Mouse (Mus musculus) stomach, embryonic 16.5 days (tissue): ENCODE measurements around the gene Fbf1. TPM values are rescaled to one million over a fixed set of nuclear protein-coding genes. Genes with fewer than 3 reads are reported as not detected.
"Not testable (repeated sequence)": the region's sequence is repeated elsewhere in the genome, so short reads cannot be mapped to it uniquely, and the experiment has no call there.

ENCODE experiments used
- ATAC-seq: fragments of 200-750 bp; cut with Nextera tagmentation; 2 replicates; pipeline ENCODE4 v1.8.0; 2017; ENCODE audit warnings: moderate number of reproducible peaks, moderate TSS enrichment; ENCODE audit not compliant: insufficient read depth, low FRiP score
- H3K27ac ChIP-seq: fragments of 300-500 bp; sonication (generic); 2 replicates; pipeline ENCODE4 v1.5.1; 2014; ENCODE audit warnings: low read length
- H3K27me3 ChIP-seq: fragments of 300-500 bp; sonication (generic); 2 replicates; pipeline ENCODE4 v1.6.1; 2014; ENCODE audit warnings: low read length, control low read depth, mixed read lengths; ENCODE audit not compliant: control insufficient read depth, insufficient read depth
- H3K36me3 ChIP-seq: fragments of 300-500 bp; sonication (generic); 2 replicates; pipeline ENCODE4 v1.6.1; 2014; ENCODE audit warnings: low read length; ENCODE audit not compliant: control insufficient read depth, insufficient read depth
- H3K4me1 ChIP-seq: fragments of 300-500 bp; sonication (generic); 2 replicates; pipeline ENCODE4 v1.6.1; 2014; ENCODE audit warnings: low read length, control low read depth, mixed read lengths; ENCODE audit not compliant: control insufficient read depth, insufficient read depth
- H3K4me2 ChIP-seq: fragments of 300-500 bp; sonication (generic); 2 replicates; pipeline ENCODE4 v1.6.1; 2014; ENCODE audit warnings: low read depth, low read length, mixed read lengths
- H3K4me3 ChIP-seq: fragments of 300-500 bp; sonication (generic); replicated peaks from 2 replicates; pipeline ENCODE4 v1.5.1; 2014; ENCODE audit warnings: mild to moderate bottlenecking, low read length
- H3K9ac ChIP-seq: fragments of 300-500 bp; sonication (generic); 2 replicates; pipeline ENCODE4 v1.6.1; 2014; ENCODE audit warnings: low read length
- H3K9me3 ChIP-seq: fragments of 300-500 bp; sonication (generic); replicated peaks from 2 replicates; pipeline ENCODE4 v1.6.1; 2016; ENCODE audit warnings: low read length, control low read depth; ENCODE audit not compliant: control insufficient read depth
- WGBS: fragments of 180-500 bp; shearing (Covaris S2); extraction: QIAGEN DNeasy Blood & Tissue Kit; methylation state at CpG from one replicate; pipeline ENCODE4 v1.1.7; 2014; 5-methylcytosine and 5-hydroxymethylcytosine counted together
- polyA plus RNA-seq: library from polyadenylated mRNA; unstranded; fragments of >200 nt; fragmentation: Nextera tagmentation; extraction: Ambion mirVana; gene quantifications from 2 replicates; pipeline ENCODE4 v1.2.1, GENCODE M21; 2015

Gene Fbf1
- polyA plus RNA-seq, 1 experiment from 2014 or later = 31.4 TPM

DNA sequence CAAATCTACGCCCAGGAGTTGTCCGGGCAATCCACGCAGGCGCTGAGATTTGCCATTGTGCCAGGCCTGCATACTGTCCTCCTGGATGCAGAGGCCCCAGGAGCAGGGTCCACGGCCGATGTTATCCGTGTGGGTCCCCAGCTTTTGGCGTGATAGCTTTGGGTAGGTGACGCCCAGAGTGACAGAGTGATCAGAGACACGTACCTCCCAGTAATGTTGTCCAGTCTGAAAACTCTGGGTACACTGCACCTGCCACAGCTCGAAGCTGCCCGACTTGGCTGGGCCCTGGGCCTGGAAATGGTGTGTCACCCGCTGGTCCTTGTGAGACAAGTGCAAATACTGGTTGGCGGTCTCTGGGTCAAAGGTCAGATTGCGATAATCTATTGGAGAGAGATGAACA, 41.7 kb downstream of the Fbf1 start:
- Histone ChIP-seq H3K9me3 (no peaks in the 10 kb centered on the region), H3K4me3 (no peak overlapping the region), H3K27me3 (no peaks in the 10 kb centered on the region), H3K4me1 (peaks cover 31% of the 10 kb centered on the region), H3K4me2 (no peak overlapping the region), H3K36me3 (peaks cover 15% of the 10 kb centered on the region), H3K9ac (no peak overlapping the region), H3K27ac (no peak overlapping the region)
- ATAC-seq = no peak
- 91% methylated on average over 15 of the region's 15 CpGs for WGBS

DNA sequence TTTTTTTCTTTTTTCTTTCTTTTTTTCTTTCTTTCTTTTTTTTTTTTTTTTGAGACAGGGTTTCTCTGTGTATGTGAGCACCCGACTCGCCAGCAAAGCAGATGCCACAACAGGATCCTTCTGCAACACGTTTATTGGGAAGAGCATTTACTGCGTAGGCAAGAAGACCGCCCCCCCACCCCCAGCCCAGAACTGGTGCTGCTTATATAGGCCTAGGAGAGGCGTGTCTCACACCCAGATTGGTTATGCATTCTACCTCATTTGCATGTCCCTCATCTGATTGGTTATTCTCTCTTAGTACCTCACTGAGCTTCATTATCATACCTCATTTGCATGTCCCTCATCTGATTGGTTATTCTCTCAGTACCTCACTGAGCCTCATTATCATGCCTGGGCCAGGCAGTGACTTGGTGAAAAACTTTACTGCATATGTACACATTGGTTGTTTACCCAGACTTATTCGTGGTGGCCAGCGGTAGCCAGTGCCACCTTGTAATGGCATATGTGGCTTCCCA, 46.2 kb downstream of the Fbf1 start:
- H3K9ac ChIP-seq, ATAC-seq, H3K4me1 ChIP-seq, H3K4me3 ChIP-seq, H3K9me3 ChIP-seq, H3K4me2 ChIP-seq, H3K27me3 ChIP-seq, H3K27ac ChIP-seq: not testable (repeated sequence)
- WGBS = 91% methylated on average over 8 of the region's 8 CpGs
- peaks cover 18% of the 10 kb centered on the region for H3K36me3 ChIP-seq

DNA sequence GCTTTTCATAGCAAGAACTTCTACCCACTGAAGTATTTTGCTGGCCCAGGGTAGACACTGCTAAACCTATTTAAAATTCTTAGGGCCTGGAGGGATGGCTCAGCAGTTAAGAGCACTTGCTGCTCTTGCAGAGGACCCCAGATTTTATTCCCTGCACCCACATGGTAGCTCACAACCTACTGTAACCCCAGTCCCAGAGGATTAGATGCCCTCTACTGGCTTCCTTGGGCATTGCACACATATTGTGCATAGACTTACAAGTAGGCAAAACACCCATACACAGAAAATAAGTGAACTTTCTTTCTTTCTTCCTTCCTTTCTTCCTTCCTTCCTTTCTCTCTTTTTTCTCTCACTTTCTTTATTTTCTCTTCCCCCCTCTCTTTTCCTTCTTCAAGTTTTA, 50.1 kb downstream of the Fbf1 start:
- H3K27ac ChIP-seq = no peak overlapping the region
- no peaks in the 10 kb centered on the region for H3K27me3 ChIP-seq
- 0 out of 2 replicates have a peak, but pooled peaks cover 3% of the 10 kb centered on the region for H3K36me3 ChIP-seq
- H3K9ac ChIP-seq = no peak overlapping the region
- no peaks in the 10 kb centered on the region for H3K9me3 ChIP-seq
- ATAC-seq = no peak
- H3K4me1 ChIP-seq = no peaks in the 10 kb centered on the region
- no peak overlapping the region for H3K4me2 ChIP-seq
- no peak overlapping the region for H3K4me3 ChIP-seq

DNA sequence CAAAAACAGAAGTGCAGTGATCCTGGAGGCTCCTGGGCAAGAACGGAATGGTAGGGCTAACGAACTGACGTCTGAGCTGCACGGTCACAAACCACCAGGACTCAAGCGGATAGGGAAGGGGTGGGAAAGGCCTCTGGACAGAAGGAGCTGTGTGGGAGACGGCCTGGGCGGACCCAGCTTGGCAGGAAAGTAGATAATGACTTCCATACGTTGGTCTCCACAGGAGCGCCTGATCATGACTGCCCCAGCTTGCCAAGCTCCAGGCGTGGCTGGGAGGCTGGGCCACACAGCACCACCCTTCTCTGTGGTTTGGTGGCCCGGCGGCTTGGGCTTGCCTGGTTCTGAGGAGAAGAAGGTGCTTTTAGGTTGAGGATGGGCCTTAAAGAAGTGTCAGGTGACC, 50.7 kb downstream of the Fbf1 start:
- no peaks in the 10 kb centered on the region for H3K27me3 ChIP-seq
- no peak overlapping the region for H3K4me3 ChIP-seq
- H3K36me3 ChIP-seq = 0 out of 2 replicates have a peak, but pooled peaks cover 3% of the 10 kb centered on the region
- H3K9me3 ChIP-seq = no peaks in the 10 kb centered on the region
- no peak for ATAC-seq
- H3K4me1 ChIP-seq = no peaks in the 10 kb centered on the region
- H3K9ac ChIP-seq = no peak overlapping the region
- 66% methylated on average over 12 of the region's 12 CpGs for WGBS
- no peak overlapping the region for H3K27ac ChIP-seq
- no peak overlapping the region for H3K4me2 ChIP-seq

DNA sequence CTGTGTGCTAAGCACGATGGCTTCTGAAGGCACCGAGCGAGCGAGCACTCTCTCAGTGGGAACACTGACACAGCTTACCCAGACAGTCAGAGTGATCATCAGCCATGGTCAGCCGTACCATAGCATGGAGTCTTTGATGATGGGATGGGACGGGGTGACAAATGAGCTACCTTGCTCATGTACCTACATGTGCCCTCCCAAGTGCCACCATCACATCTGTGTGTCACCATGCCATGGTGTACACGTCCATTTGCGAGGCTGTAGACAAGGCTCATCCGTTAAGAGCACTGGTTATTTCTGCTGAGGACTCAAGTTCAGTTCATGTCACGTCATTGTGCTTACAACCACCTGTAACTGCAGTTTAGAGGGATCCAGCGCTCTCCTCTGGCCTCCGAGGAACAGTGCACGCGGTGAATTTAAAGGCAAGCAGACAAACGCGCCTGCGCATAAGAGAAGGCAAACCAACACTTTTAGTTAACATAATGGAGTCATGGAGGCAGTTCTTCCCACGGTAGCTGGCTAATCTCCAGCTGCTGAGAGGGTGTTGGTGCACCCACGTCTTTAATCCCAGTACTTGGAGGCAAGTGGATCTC, 56.3 kb downstream of the Fbf1 start:
- no peak overlapping the region for H3K4me2 ChIP-seq
- 88% methylated on average over 19 of the region's 19 CpGs for WGBS
- no peak for ATAC-seq
- no peak overlapping the region for H3K27ac ChIP-seq
- H3K4me1 ChIP-seq = peaks cover 33% of the 10 kb centered on the region
- H3K9ac ChIP-seq = no peak overlapping the region
- no peaks in the 10 kb centered on the region for H3K9me3 ChIP-seq
- H3K36me3 ChIP-seq = no peaks in the 10 kb centered on the region
- no peak overlapping the region for H3K4me3 ChIP-seq
- H3K27me3 ChIP-seq = peaks cover 18% of the 10 kb centered on the region

DNA sequence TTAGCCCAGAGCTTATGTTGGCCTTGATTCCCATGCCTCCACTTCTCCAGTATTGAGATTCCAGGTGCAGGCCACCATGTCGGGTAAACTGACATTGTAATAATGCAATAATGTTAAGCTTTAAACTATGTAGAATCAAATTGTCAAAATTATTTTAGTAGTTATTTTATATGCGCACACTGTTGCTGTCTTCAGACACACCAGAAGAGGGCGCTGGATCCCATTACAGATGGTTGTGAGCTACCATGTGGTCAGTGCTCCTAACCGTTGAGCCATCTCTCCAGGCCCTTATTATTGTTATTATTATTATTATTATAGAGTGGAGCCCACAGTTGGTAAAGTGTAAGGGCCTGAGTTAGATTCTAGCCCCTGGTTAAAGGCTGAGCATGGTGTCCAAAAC, 56.9 kb downstream of the Fbf1 start:
- no peak overlapping the region; the same call in 1 of the 2 replicates for H3K4me3 ChIP-seq
- H3K27me3 ChIP-seq = peaks cover 18% of the 10 kb centered on the region
- H3K27ac ChIP-seq = peak overlapping the region; percentile 50; the same call in 1 of the 2 replicates
- no peaks in the 10 kb centered on the region for H3K36me3 ChIP-seq
- 82% methylated on average over 4 of the region's 4 CpGs for WGBS
- H3K4me1 ChIP-seq = peaks cover 39% of the 10 kb centered on the region
- no peaks in the 10 kb centered on the region for H3K9me3 ChIP-seq
- H3K4me2 ChIP-seq = peak overlapping the region; percentile 87; the same call in 1 of the 2 replicates
- no peak for ATAC-seq
- no peak overlapping the region for H3K9ac ChIP-seq

DNA sequence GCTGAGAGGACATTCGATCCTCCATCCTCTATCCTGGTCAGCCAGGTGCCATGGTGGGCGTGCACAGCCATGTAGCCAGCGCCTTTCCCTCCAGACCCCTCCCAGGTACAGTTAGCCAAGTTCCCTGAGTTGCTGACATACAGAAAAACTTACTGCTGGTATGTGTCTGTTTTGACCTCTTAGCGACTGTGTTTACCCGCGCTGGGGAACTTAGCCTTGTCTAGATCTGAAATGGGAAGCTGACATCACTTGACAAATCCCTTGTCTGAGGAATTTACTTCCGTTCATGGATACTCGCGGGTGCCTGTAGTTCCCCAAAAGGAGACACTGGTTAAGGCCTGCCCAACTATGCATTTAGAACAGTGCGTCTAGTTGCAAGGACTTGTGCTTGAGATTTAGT, 57.4 kb downstream of the Fbf1 start:
- peak overlapping the region; percentile 81 for H3K9ac ChIP-seq
- H3K4me2 ChIP-seq = peak overlapping the region; percentile 87
- H3K27ac ChIP-seq = peak overlapping the region; percentile 50
- H3K4me3 ChIP-seq = peak overlapping the region; percentile 67
- ATAC-seq = peak; percentile 8; the same call in 1 of the 2 replicates
- WGBS = 19% methylated on average over 10 of the region's 10 CpGs
- H3K4me1 ChIP-seq = peaks cover 42% of the 10 kb centered on the region
- 0 out of 2 replicates have a peak, but pooled peaks cover 5% of the 10 kb centered on the region for H3K36me3 ChIP-seq
- no peaks in the 10 kb centered on the region for H3K9me3 ChIP-seq
- H3K27me3 ChIP-seq = peaks cover 18% of the 10 kb centered on the region

DNA sequence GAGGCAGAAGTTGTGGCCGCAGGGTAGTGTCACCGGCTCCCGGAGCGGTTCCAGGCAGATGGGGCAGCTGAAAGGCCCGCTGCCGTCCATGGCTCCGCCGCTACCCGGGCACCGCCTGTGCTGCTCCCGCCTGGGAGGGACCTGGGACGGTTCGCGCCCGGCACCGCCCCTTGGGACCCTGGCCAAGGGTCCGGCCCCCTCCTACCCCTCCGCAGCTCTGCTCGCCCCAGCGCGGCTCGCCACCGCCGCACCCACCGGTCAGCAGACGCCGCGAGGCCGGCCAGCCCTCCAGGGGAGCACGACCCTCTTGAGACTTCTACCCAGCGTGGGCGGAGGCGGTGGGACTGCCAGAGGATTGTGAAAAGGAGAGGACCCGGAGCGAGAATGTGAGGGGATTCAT, 57.8 kb downstream of the Fbf1 start:
- Histone ChIP-seq H3K27me3 (peaks cover 18% of the 10 kb centered on the region), H3K9me3 (no peaks in the 10 kb centered on the region), H3K9ac (peak overlapping the region; percentile 81), H3K4me1 (peaks cover 42% of the 10 kb centered on the region), H3K36me3 (0 out of 2 replicates have a peak, but pooled peaks cover 5% of the 10 kb centered on the region), H3K4me2 (peak overlapping the region; percentile 87), H3K4me3 (peak overlapping the region; percentile 67), H3K27ac (peak overlapping the region; percentile 45)
- WGBS = 3% methylated on average over 35 of the region's 35 CpGs
- ATAC-seq = peak; percentile 73; the same call in 1 of the 2 replicates

DNA sequence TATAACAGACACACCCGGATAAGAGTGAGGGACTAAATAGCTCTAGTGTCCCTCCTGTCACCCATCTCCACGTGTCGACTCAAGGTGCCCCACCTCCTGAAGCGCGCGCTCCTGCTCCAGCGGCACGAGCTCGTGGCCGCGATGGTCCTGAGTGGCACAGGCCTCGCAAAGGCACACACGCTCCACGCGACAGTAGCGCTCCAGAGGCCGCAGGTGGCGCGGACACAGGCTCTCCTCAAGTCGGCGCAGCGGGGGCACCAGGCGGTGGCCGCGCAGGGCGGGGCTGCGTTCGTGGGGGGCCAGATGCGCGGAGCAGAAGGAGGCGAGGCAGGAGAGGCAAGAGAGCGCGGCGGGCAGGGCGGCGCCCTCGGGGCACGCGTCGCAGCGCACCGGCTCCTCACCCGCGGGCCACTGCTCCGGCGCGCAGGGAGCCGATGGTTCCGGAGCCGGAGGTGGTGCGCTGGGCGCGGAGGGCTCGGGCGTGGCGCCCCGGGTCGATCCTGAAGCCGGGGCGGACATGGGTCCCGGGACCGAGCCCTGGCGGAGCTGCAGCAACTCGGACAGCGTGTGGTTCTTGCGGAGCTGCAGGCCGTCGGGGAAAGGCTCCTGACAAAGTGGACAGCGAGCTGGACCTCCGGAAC, 58.4 kb downstream of the Fbf1 start:
- H3K27me3 ChIP-seq = peaks cover 18% of the 10 kb centered on the region
- H3K4me2 ChIP-seq = peak overlapping the region; percentile 87
- peaks cover 44% of the 10 kb centered on the region for H3K4me1 ChIP-seq
- peak; percentile 18; the same call in 1 of the 2 replicates for ATAC-seq
- H3K27ac ChIP-seq = peak overlapping the region; percentile 45
- peak overlapping the region; percentile 67 for H3K4me3 ChIP-seq
- 2% methylated on average over 70 of the region's 70 CpGs for WGBS
- H3K36me3 ChIP-seq = 0 out of 2 replicates have a peak, but pooled peaks cover 5% of the 10 kb centered on the region
- peak overlapping the region; percentile 81 for H3K9ac ChIP-seq
- H3K9me3 ChIP-seq = no peaks in the 10 kb centered on the region
